Mouse (Mus musculus) kidney, postnatal 0 days (tissue): ENCODE results near the gene Nanp. TPM values are rescaled to one million over a fixed set of nuclear protein-coding genes. Genes with fewer than 3 reads are reported as not detected.

Experiments
- ATAC-seq: fragments of 200-750 bp; cut with Nextera tagmentation; replicated peaks from 2 replicates; pipeline ENCODE4 v1.8.0; 2017; ENCODE audit warnings: low read depth, moderate number of reproducible peaks, moderate TSS enrichment, moderate library complexity; ENCODE audit not compliant: low FRiP score
- DNase-seq: peaks from one replicate; pipeline ENCODE4 v3.0.0-alpha.2; 2016; ENCODE audit warnings: low spot score
- H3K27ac ChIP-seq: fragments of 300-500 bp; sonication (generic); 2 replicates; pipeline ENCODE4 v1.5.1; 2014; ENCODE audit warnings: mild to moderate bottlenecking
- H3K27me3 ChIP-seq: fragments of 300-500 bp; sonication (generic); 2 replicates; pipeline ENCODE4 v1.6.1; 2014; ENCODE audit warnings: low read length, mixed read lengths; ENCODE audit not compliant: insufficient read depth
- H3K36me3 ChIP-seq: fragments of 300-500 bp; sonication (generic); 2 replicates; pipeline ENCODE4 v1.6.1; 2014; ENCODE audit warnings: low read length, mixed read lengths; ENCODE audit not compliant: insufficient read depth
- H3K4me1 ChIP-seq: fragments of 300-500 bp; sonication (generic); replicated peaks from 2 replicates; pipeline ENCODE4 v1.6.1; 2014; ENCODE audit warnings: antibody characterized with exemption, low read length, mixed read lengths; ENCODE audit not compliant: insufficient read depth
- H3K4me2 ChIP-seq: fragments of 300-500 bp; sonication (generic); 2 replicates; pipeline ENCODE4 v1.6.1; 2014; ENCODE audit warnings: mild to moderate bottlenecking, low read length, moderate library complexity, mixed read lengths
- H3K4me3 ChIP-seq: fragments of 300-500 bp; sonication (generic); replicated peaks from 2 replicates; pipeline ENCODE4 v1.5.1; 2014; ENCODE audit warnings: low read depth, low read length
- H3K9ac ChIP-seq: fragments of 300-500 bp; sonication (generic); 2 replicates; pipeline ENCODE4 v1.6.1; 2014; ENCODE audit warnings: low read depth, low read length
- H3K9me3 ChIP-seq: fragments of 300-500 bp; sonication (generic); replicated peaks from 2 replicates; pipeline ENCODE4 v1.6.1; 2016; ENCODE audit warnings: low read length, inconsistent platforms, mixed read lengths
- CTCF ChIP-seq: IDR thresholded peaks from 2 replicates; pipeline ENCODE4 v1.5.1; 2016; ENCODE audit warnings: antibody characterized with exemption, low read depth, mild to moderate bottlenecking, moderate library complexity
- WGBS: fragments of 180-500 bp; shearing (Covaris S2); extraction: QIAGEN DNeasy Blood & Tissue Kit; methylation state at CpG from one replicate; pipeline ENCODE4 v1.1.7; 2014; 5-methylcytosine and 5-hydroxymethylcytosine counted together
- polyA plus RNA-seq: library from polyadenylated mRNA; unstranded; fragments of >200 nt; fragmentation: Nextera tagmentation; extraction: Ambion mirVana; gene quantifications from 2 replicates; pipeline ENCODE4 v1.2.1, GENCODE M21; 2015

Gene Nanp
- polyA plus RNA-seq, 1 experiment from 2014 or later = 48.1 TPM

- Histone ChIP-seq H3K36me3 (no peaks in the 10 kb centered on the region), H3K9me3 (no peaks in the 10 kb centered on the region), H3K4me3 (peak overlapping the region; percentile 63), H3K27ac (peak overlapping the region; percentile 47; the same call in 1 of the 2 replicates), H3K4me2 (peak overlapping the region; percentile 90), H3K4me1 (no peaks in the 10 kb centered on the region), H3K27me3 (no peaks in the 10 kb centered on the region), H3K9ac (peak overlapping the region; percentile 69)
- ATAC-seq = peak; percentile 96
- 3% methylated on average over 57 of the region's 57 CpGs for WGBS
- peak; percentile 89 for DNase-seq
- no peak for TF ChIP-seq CTCF
These were observed 30.2 kb downstream of the Nanp start for GRCm38 (mm10) chr2:151008939-151009509.

DNA sequence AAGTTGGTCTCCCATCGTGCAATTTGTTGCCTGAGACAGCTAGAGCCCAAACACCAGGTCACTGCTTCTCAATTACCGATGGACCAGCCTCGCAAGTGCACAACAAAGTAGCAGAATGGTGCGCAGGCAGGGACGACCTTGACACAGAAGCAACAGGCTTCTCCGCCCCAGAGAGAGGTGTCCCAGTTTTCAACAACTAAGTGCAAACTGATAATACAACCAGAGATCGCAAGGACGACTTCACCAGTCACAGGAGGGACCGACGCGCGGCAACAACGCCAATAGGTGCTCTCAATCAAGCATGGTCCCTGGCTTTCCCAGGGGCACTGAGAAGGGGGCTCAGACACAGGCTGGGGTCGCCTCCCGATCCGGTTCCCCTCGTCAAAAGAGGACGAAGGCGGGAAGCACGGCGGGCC lies 30.7 kb downstream of the Nanp start:
- H3K4me1 ChIP-seq = no peaks in the 10 kb centered on the region
- ATAC-seq = no peak; the same call in 1 of the 2 replicates
- no peaks in the 10 kb centered on the region for H3K27me3 ChIP-seq
- H3K4me3 ChIP-seq = peak overlapping the region; percentile 63
- TF ChIP-seq CTCF = no peak
- no peaks in the 10 kb centered on the region for H3K9me3 ChIP-seq
- no peaks in the 10 kb centered on the region for H3K36me3 ChIP-seq
- DNase-seq = peak; percentile 17
- peak overlapping the region; percentile 69 for H3K9ac ChIP-seq
- H3K4me2 ChIP-seq = peak overlapping the region; percentile 90
- no peak overlapping the region; the same call in 1 of the 2 replicates for H3K27ac ChIP-seq
- WGBS = under 1% methylated on average over 21 of the region's 21 CpGs

DNA sequence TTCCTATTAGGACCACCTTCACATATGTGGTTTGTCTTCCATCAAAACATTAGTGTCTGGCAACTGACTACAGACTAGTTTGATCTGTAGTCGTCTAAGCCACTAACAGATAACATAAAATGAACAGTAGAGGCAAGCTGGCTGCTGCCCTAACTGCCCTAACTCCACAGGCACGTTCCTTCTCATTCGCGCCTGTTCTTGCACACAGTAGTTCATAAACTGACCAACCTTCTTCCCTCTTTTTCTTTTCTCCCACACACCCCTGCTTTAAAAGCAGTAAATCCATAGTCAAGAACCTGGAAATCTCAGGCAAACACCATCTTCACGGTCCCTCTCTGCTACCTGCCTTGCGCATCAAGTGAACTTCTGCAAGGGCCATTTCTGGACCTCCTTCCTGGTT lies 31.2 kb downstream of the Nanp start:
- Histone ChIP-seq H3K27ac (no peak overlapping the region), H3K4me1 (no peaks in the 10 kb centered on the region), H3K27me3 (no peaks in the 10 kb centered on the region), H3K4me3 (peak overlapping the region; percentile 63), H3K36me3 (no peaks in the 10 kb centered on the region), H3K4me2 (peak overlapping the region; percentile 90), H3K9me3 (no peaks in the 10 kb centered on the region), H3K9ac (0 out of 2 replicates have a peak overlapping the region, but pooled peaks have one; percentile 5)
- ATAC-seq (no peak), DNase-seq (no peak)
- 36% methylated on average over 6 of the region's 6 CpGs for WGBS
- TF ChIP-seq CTCF = no peak

GRCm38 (mm10) chr2:151006281-151006945 lies 32.8 kb downstream of the Nanp start:
- DNase-seq = peak; percentile 16
- H3K27ac ChIP-seq = no peak overlapping the region
- TF ChIP-seq CTCF = no peak
- H3K27me3 ChIP-seq = no peaks in the 10 kb centered on the region
- no peaks in the 10 kb centered on the region for H3K9me3 ChIP-seq
- 44% methylated on average over 5 of the region's 5 CpGs for WGBS
- no peaks in the 10 kb centered on the region for H3K4me1 ChIP-seq
- ATAC-seq = no peak
- H3K36me3 ChIP-seq = no peaks in the 10 kb centered on the region
- no peak overlapping the region for H3K4me3 ChIP-seq
- H3K9ac ChIP-seq = no peak overlapping the region
- H3K4me2 ChIP-seq = no peak overlapping the region

- TF ChIP-seq CTCF = no peak
- no peaks in the 10 kb centered on the region for H3K36me3 ChIP-seq
- H3K27ac ChIP-seq = no peak overlapping the region
- H3K9me3 ChIP-seq = no peaks in the 10 kb centered on the region
- H3K4me1 ChIP-seq = no peaks in the 10 kb centered on the region
- H3K9ac ChIP-seq = no peak overlapping the region
- 89% methylated on average over 10 of the region's 10 CpGs for WGBS
- no peak for ATAC-seq
- H3K4me2 ChIP-seq = no peak overlapping the region
- no peak for DNase-seq
- H3K27me3 ChIP-seq = no peaks in the 10 kb centered on the region
- H3K4me3 ChIP-seq = no peak overlapping the region
These were observed 34.8 kb downstream of the Nanp start for GRCm38 (mm10) chr2:151004390-151004789.

GRCm38 (mm10) chr2:151003796-151004195 lies 35.4 kb downstream of the Nanp start:
- Histone ChIP-seq H3K27me3 (no peaks in the 10 kb centered on the region), H3K9me3 (no peaks in the 10 kb centered on the region), H3K9ac (no peak overlapping the region), H3K4me2 (no peak overlapping the region), H3K27ac (no peak overlapping the region), H3K36me3 (no peaks in the 10 kb centered on the region), H3K4me1 (peaks cover 1% of the 10 kb centered on the region; the same call in 1 of the 2 replicates), H3K4me3 (no peak overlapping the region)
- TF ChIP-seq CTCF = no peak
- DNase-seq (peak; percentile 11), ATAC-seq (no peak)
- WGBS = 77% methylated on average over 6 of the region's 6 CpGs
